Mouse (Mus musculus): ENCODE results near the gene Ppp1r27.

DNA sequence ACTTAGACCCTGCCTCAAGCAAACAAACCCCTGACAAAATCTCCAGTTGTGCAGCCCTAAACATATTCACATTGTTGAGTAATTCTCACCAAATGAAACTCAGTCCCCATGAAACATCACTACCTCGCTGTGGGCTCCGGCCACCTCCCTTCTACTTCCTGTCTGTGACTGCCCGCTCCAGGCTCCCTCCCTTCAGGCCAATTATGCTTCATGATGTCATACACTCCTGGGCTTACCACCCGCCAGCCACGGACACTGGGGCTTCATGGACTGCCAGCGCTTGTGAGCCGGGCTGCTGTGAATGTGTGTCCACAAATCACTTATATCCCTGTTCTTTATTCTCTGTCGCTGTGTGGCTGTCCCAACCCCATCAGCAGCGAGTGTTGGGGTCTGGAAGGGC lies 31.2 kb downstream of the Ppp1r27 start:
- no peak for TF ChIP-seq POLR2A (IDR thresholded peaks at IDR 0.05; ENCODE audit: borderline replicate concordance, insufficient read depth, low read length)
- TF ChIP-seq CTCF (IDR thresholded peaks at IDR 0.05; ENCODE audit: borderline replicate concordance, insufficient read depth, low read depth, low read length) = no peak
